37 mouse cellular contexts compared by ENCODE assay signal in genomic region chr12:104209802-104210201, GRCm38 (mm10). TPM values are rescaled to one million over a fixed set of nuclear protein-coding genes. Genes with fewer than 3 reads are reported as not detected.
DNase-seq lines count a peak whose midpoint lies in the region; ATAC-seq and TF ChIP-seq lines count a peak whose summit lies in the region.
"Had no signal": no experiment of that assay in that cellular context is flagged by ENCODE, and none has a peak within 500 bp of the region (broad histone marks: within the 10 kb centered on the region; RNA-seq: fewer than 3 reads in every experiment).

No protein-coding gene starts in this region.

- no peak overlapping the region for H3K4me3 ChIP-seq in liver, adult 2 months (ENCODE audit: insufficient read depth, low read depth, low read length)
- H3K4me3 ChIP-seq in midbrain, embryonic 11.5 days (ENCODE audit: low read depth, low read length): no peak overlapping the region
- H3K4me3 ChIP-seq: embryonic facial prominence, embryonic 12.5 days; hindbrain, embryonic 10.5 days; hindbrain, embryonic 15.5 days; intestine, embryonic 15.5 days; limb, embryonic 10.5 days; limb, embryonic 15.5 days; liver, embryonic 15.5 days; midbrain, embryonic 12.5 days had no signal

- H3K27me3 ChIP-seq in liver, adult 2 months (ENCODE audit: control insufficient read depth, insufficient read depth, low read length): no peaks in the 10 kb centered on the region
- no peaks in the 10 kb centered on the region for H3K27me3 ChIP-seq in midbrain, embryonic 11.5 days (ENCODE audit: control insufficient read depth, insufficient read depth, low read length)
- H3K27me3 ChIP-seq: CH12.LX; embryonic facial prominence, embryonic 12.5 days; hindbrain, embryonic 15.5 days; intestine, embryonic 15.5 days; limb, embryonic 15.5 days; liver, embryonic 15.5 days; midbrain, embryonic 12.5 days had no signal

- no peak for TF ChIP-seq POLR2A in liver, adult 2 months (IDR thresholded peaks at IDR 0.05; ENCODE audit: extremely low read depth, insufficient read depth, low read length)

- H3K36me3 ChIP-seq in liver, adult 2 months (ENCODE audit: control insufficient read depth, insufficient read depth, low read length): no peaks in the 10 kb centered on the region
- no peaks in the 10 kb centered on the region for H3K36me3 ChIP-seq in midbrain, embryonic 11.5 days (ENCODE audit: control insufficient read depth, insufficient read depth, low read length)
- H3K36me3 ChIP-seq: embryonic facial prominence, embryonic 12.5 days; hindbrain, embryonic 10.5 days; hindbrain, embryonic 15.5 days; intestine, embryonic 15.5 days; limb, embryonic 10.5 days; limb, embryonic 15.5 days; liver, embryonic 15.5 days; midbrain, embryonic 12.5 days had no signal

- ATAC-seq in hematopoietic stem cell, adult 5-6 weeks (replicated peaks in 1 of 2; ENCODE audit: insufficient read depth in 1 of 2, low FRiP score in 2 of 2, low TSS enrichment in 1 of 2, low read depth in 1 of 2, poor library complexity in 2 of 2, severe bottlenecking in 2 of 2): peak; percentile 22 to 34; a peak in 2 of 4 replicates
- peak; percentile 56; the same call in 1 of the 2 replicates for ATAC-seq in monocyte, adult 5-6 weeks (replicated peaks; ENCODE audit: insufficient number of reproducible peaks, low FRiP score, low TSS enrichment, poor library complexity, severe bottlenecking)
- no peak for ATAC-seq in midbrain, embryonic 11.5 days (ENCODE audit: low FRiP score)
- no peak for ATAC-seq in granulocyte monocyte progenitor cell, adult 5-6 weeks (replicated peaks; ENCODE audit: poor library complexity, severe bottlenecking)
- ATAC-seq: forebrain, embryonic 14.5 days; intestine, embryonic 15.5 days had no signal

- no peak overlapping the region for H3K4me2 ChIP-seq in midbrain, embryonic 11.5 days
- H3K4me2 ChIP-seq: embryonic facial prominence, embryonic 12.5 days; heart, embryonic 11.5 days; hindbrain, embryonic 15.5 days; intestine, embryonic 15.5 days; limb, embryonic 15.5 days; liver, embryonic 15.5 days; lung, embryonic 14.5 days; midbrain, embryonic 12.5 days had no signal

- no peak overlapping the region for H3K9ac ChIP-seq in liver, adult 2 months (ENCODE audit: low read depth, low read length)
- H3K9ac ChIP-seq in midbrain, embryonic 11.5 days (ENCODE audit: low read length): no peak overlapping the region
- H3K9ac ChIP-seq: embryonic facial prominence, embryonic 12.5 days; hindbrain, embryonic 15.5 days; intestine, embryonic 15.5 days; limb, embryonic 15.5 days; liver, embryonic 15.5 days; lung, embryonic 14.5 days; midbrain, embryonic 12.5 days had no signal

- H3K79me2 ChIP-seq in liver, adult 2 months (ENCODE audit: control insufficient read depth, insufficient read depth, low read length): no peaks in the 10 kb centered on the region

- peaks cover 2% of the 10 kb centered on the region; the same call in 1 of the 2 replicates for H3K4me1 ChIP-seq in liver, adult 2 months (ENCODE audit: control insufficient read depth, insufficient read depth, low read length)
- no peaks in the 10 kb centered on the region for H3K4me1 ChIP-seq in midbrain, embryonic 11.5 days (ENCODE audit: control insufficient read depth, insufficient read depth, low read length)
- H3K4me1 ChIP-seq: embryonic facial prominence, embryonic 12.5 days; hindbrain, embryonic 15.5 days; intestine, embryonic 15.5 days; limb, embryonic 10.5 days; limb, embryonic 15.5 days; liver, embryonic 15.5 days had no signal

- WGBS in liver, adult 2 months: 95% methylated on average over 2 of the region's 2 CpGs
- 91% methylated on average over 2 of the region's 2 CpGs for WGBS in midbrain, embryonic 11.5 days

- no peak for TF ChIP-seq CTCF in liver, adult 2 months (IDR thresholded peaks at IDR 0.05; ENCODE audit: low read depth, low read length)

- DNase-seq in liver, adult 2 months (ENCODE audit: extremely low read depth, low read depth, low spot score): peak; percentile 5
- DNase-seq in liver: no peak
- no peak for DNase-seq in retina, embryonic 14.5 days (ENCODE audit: low spot score)
- DNase-seq in midbrain, embryonic 11.5 days (ENCODE audit: low spot score, missing footprints): no peak
- DNase-seq: adrenal gland, postnatal 14 days; cerebellum, adult 11 months; cerebellum, adult 9-10 months; cerebellum, postnatal 36 days; embryo, embryonic 11 days; kidney, adult 8-10 months; layer of hippocampus, postnatal 36 days; lung, embryonic 14.5 days; lung, postnatal 14 days; right cerebral cortex, adult 18-20 months; spleen, adult 18-20 months; thymus, adult 18-20 months; thymus, postnatal 36 days had no signal

- H3K9me3 ChIP-seq in midbrain, embryonic 11.5 days (ENCODE audit: control insufficient read depth, low read length): no peaks in the 10 kb centered on the region
- H3K9me3 ChIP-seq: embryonic facial prominence, embryonic 12.5 days; hindbrain, embryonic 10.5 days; hindbrain, embryonic 15.5 days; intestine, embryonic 15.5 days; limb, embryonic 10.5 days; limb, embryonic 15.5 days; liver, embryonic 15.5 days; midbrain, embryonic 12.5 days had no signal

- no peak overlapping the region for H3K27ac ChIP-seq in liver, adult 2 months (replicated peaks; ENCODE audit: insufficient read depth, low read depth, low read length)
- no peak overlapping the region for H3K27ac ChIP-seq in midbrain, embryonic 11.5 days (ENCODE audit: low read depth, low read length)
- H3K27ac ChIP-seq: embryonic facial prominence, embryonic 12.5 days; hindbrain, embryonic 10.5 days; hindbrain, embryonic 15.5 days; intestine, embryonic 15.5 days; kidney, postnatal 0 days; limb, embryonic 10.5 days; limb, embryonic 15.5 days; liver, embryonic 15.5 days; midbrain, embryonic 12.5 days; stomach, postnatal 0 days had no signal

RNA-seq across cellular contexts. Expression of gene Serpina3f, which starts 4.5 kb away (rescaled TPM):
- total RNA-seq in liver, adult 2 months (2014; rRNA removed): 2.9 TPM in 2 replicates
- 0.67 and 2.2 TPM in 2 replicates for polyA plus RNA-seq in liver, adult 2 months (2012; rRNA removed)
- 7.3 and 9.6 TPM in 2 replicates for total RNA-seq in hematopoietic stem cell, adult 5-6 weeks (2017)
- 0.86 to 3.9 TPM (median 1.1 TPM) in 3 replicates for total RNA-seq in monocyte, adult 5-6 weeks (2017)
- polyA plus RNA-seq in midbrain, embryonic 11.5 days (2014; fragmentation: Nextera tagmentation; extraction: Ambion mirVana): 0.40 and 0.55 TPM in 2 replicates
- total RNA-seq in granulocyte monocyte progenitor cell, adult 5-6 weeks (2014; fragmentation: Nextera tagmentation): 0.69 TPM in 1 of 2 replicates, not detected in the other
- 0.62 and 1.6 TPM in 2 replicates for total RNA-seq in granulocyte monocyte progenitor cell, adult 5-6 weeks (2017)
- total RNA-seq: ES-E14; gastrocnemius, adult 18-20 months had no signal
- polyA plus RNA-seq: heart, embryonic 11.5 days; hindbrain, embryonic 10.5 days; limb, embryonic 10.5 days; limb, embryonic 15.5 days; neural tube, embryonic 14.5 days had no signal

RNA-seq across cellular contexts. Expression of gene Serpina3g, which starts 26.2 kb away (rescaled TPM):
- 19.1 and 20.7 TPM in 2 replicates for total RNA-seq in liver, adult 2 months (2014; rRNA removed)
- polyA plus RNA-seq in liver, adult 2 months (2012; rRNA removed): 3.8 and 9.7 TPM in 2 replicates
- 197 and 202 TPM in 2 replicates for total RNA-seq in hematopoietic stem cell, adult 5-6 weeks (2017)
- total RNA-seq in monocyte, adult 5-6 weeks (2017): 37.7 to 97.9 TPM (median 42.7 TPM) in 3 replicates
- 0.26 and 0.44 TPM in 2 replicates for polyA plus RNA-seq in midbrain, embryonic 11.5 days (2014; fragmentation: Nextera tagmentation; extraction: Ambion mirVana)
- total RNA-seq in granulocyte monocyte progenitor cell, adult 5-6 weeks (2014; fragmentation: Nextera tagmentation): 30.4 and 34.2 TPM in 2 replicates
- 26.5 and 29.7 TPM in 2 replicates for total RNA-seq in granulocyte monocyte progenitor cell, adult 5-6 weeks (2017)
- polyA plus RNA-seq: hindbrain, embryonic 10.5 days had no signal

RNA-seq across cellular contexts. Expression of gene Serpina3i, which starts 53.1 kb away (rescaled TPM):
- total RNA-seq in liver, adult 2 months (2014; rRNA removed): 0.20 and 0.46 TPM in 2 replicates
- polyA plus RNA-seq in liver, adult 2 months (2012; rRNA removed): 0.04 TPM in 1 of 2 replicates, not detected in the other
- 0.10 TPM in 1 of 2 replicates, not detected in the other for total RNA-seq in hematopoietic stem cell, adult 5-6 weeks (2017)
- total RNA-seq in monocyte, adult 5-6 weeks (2017): 0.49 TPM in 1 of 3 replicates, not detected in the others
- 0.14 TPM in 1 of 2 replicates, not detected in the other for polyA plus RNA-seq in midbrain, embryonic 11.5 days (2014; fragmentation: Nextera tagmentation; extraction: Ambion mirVana)
- not detected in 2 replicates for total RNA-seq in granulocyte monocyte progenitor cell, adult 5-6 weeks (2014; fragmentation: Nextera tagmentation)
- not detected in 2 replicates for total RNA-seq in granulocyte monocyte progenitor cell, adult 5-6 weeks (2017)
- total RNA-seq: CH12.LX; gastrocnemius, adult 18-20 months had no signal
- polyA plus RNA-seq: forebrain, embryonic 14.5 days; heart, embryonic 11.5 days; hindbrain, embryonic 10.5 days; hindbrain, embryonic 15.5 days; intestine, embryonic 15.5 days; lung, embryonic 14.5 days; midbrain, postnatal 0 days had no signal

RNA-seq across cellular contexts. Expression of gene Serpina3c, which starts 56.1 kb away (rescaled TPM):
- 0.20 TPM in 1 of 2 replicates, not detected in the other for total RNA-seq in liver, adult 2 months (2014; rRNA removed)
- not detected in 2 replicates for polyA plus RNA-seq in liver, adult 2 months (2012; rRNA removed)
- total RNA-seq in hematopoietic stem cell, adult 5-6 weeks (2017): not detected in 2 replicates
- not detected in 3 replicates for total RNA-seq in monocyte, adult 5-6 weeks (2017)
- polyA plus RNA-seq in midbrain, embryonic 11.5 days (2014; fragmentation: Nextera tagmentation; extraction: Ambion mirVana): not detected in 2 replicates
- not detected in 2 replicates for total RNA-seq in granulocyte monocyte progenitor cell, adult 5-6 weeks (2014; fragmentation: Nextera tagmentation)
- total RNA-seq in granulocyte monocyte progenitor cell, adult 5-6 weeks (2017): not detected in 2 replicates
- total RNA-seq: CH12.LX; ES-E14; midbrain, postnatal 0 days had no signal
- polyA plus RNA-seq: embryonic facial prominence, embryonic 12.5 days; forebrain, embryonic 14.5 days; heart, embryonic 11.5 days; hindbrain, embryonic 10.5 days; hindbrain, embryonic 15.5 days; intestine, embryonic 15.5 days; limb, embryonic 10.5 days; liver, embryonic 15.5 days; lung, embryonic 14.5 days; midbrain, embryonic 12.5 days; midbrain, postnatal 0 days; neural tube, embryonic 14.5 days; stomach, postnatal 0 days had no signal

Comparison
In these comparisons a context has a peak if more than half of its experiments do, and no peak if none do; other contexts are left out.
1. ATAC-seq: peak in hematopoietic stem cell, adult 5-6 weeks (2 of 2) and monocyte, adult 5-6 weeks (single experiment); none in midbrain, embryonic 11.5 days (single experiment) and granulocyte monocyte progenitor cell, adult 5-6 weeks (single experiment).